Mouse (Mus musculus) neural tube, embryonic 12.5 days (tissue): ENCODE measurements at regions not wholly inside any gene's neighbourhood (a gene's known extent, or its start where the extent isn't known, plus 50 kb on each side); places are given as distances from the start of the nearest gene placed in this dataset.
A peak's percentile ranks its signal among the peaks of the same experiment; 100 is the strongest.

Experiments used
- ATAC-seq: fragments of 200-750 bp; cut with Nextera tagmentation; 2 replicates; pipeline ENCODE4 v1.8.0; 2017; ENCODE audit warnings: low read depth, mild to moderate bottlenecking, moderate TSS enrichment, moderate library complexity; ENCODE audit not compliant: low FRiP score
- H3K27ac ChIP-seq: fragments of 300-500 bp; sonication (generic); 2 replicates; pipeline ENCODE4 v1.5.1; 2016
- H3K27me3 ChIP-seq: fragments of 300-500 bp; sonication (generic); replicated peaks from 2 replicates; pipeline ENCODE4 v1.6.1; 2016; ENCODE audit warnings: mild to moderate bottlenecking
- H3K36me3 ChIP-seq: fragments of 300-500 bp; sonication (generic); 2 replicates; pipeline ENCODE4 v1.6.1; 2016; ENCODE audit warnings: mild to moderate bottlenecking
- H3K4me1 ChIP-seq: fragments of 300-500 bp; sonication (generic); 2 replicates; pipeline ENCODE4 v1.6.1; 2016
- H3K4me2 ChIP-seq: fragments of 300-500 bp; sonication (generic); replicated peaks from 2 replicates; pipeline ENCODE4 v1.6.1; 2016; ENCODE audit warnings: mild to moderate bottlenecking
- H3K4me3 ChIP-seq: fragments of 300-500 bp; sonication (generic); 2 replicates; pipeline ENCODE4 v1.5.1; 2016
- H3K9ac ChIP-seq: fragments of 300-500 bp; sonication (generic); 2 replicates; pipeline ENCODE4 v1.6.1; 2016; ENCODE audit warnings: mild to moderate bottlenecking
- H3K9me3 ChIP-seq: fragments of 300-500 bp; sonication (generic); 2 replicates; pipeline ENCODE4 v1.6.1; 2016; ENCODE audit warnings: mild to moderate bottlenecking
- WGBS: fragments of 180-500 bp; shearing (Covaris S2); methylation state at CpG from one replicate; pipeline ENCODE4 v1.1.7; 2016; 5-methylcytosine and 5-hydroxymethylcytosine counted together

GRCm38 (mm10) chr19:56046784-56047390, 240.1 kb upstream of the Habp2 start:
- H3K36me3 ChIP-seq = no peaks in the 10 kb centered on the region
- no peak overlapping the region for H3K27ac ChIP-seq
- H3K9ac ChIP-seq = no peak overlapping the region
- ATAC-seq = no peak
- H3K27me3 ChIP-seq = no peaks in the 10 kb centered on the region
- H3K4me3 ChIP-seq = no peak overlapping the region
- no peaks in the 10 kb centered on the region for H3K4me1 ChIP-seq
- WGBS = 90% methylated on average over 16 of the region's 16 CpGs
- no peak overlapping the region for H3K4me2 ChIP-seq
- H3K9me3 ChIP-seq = no peaks in the 10 kb centered on the region

DNA sequence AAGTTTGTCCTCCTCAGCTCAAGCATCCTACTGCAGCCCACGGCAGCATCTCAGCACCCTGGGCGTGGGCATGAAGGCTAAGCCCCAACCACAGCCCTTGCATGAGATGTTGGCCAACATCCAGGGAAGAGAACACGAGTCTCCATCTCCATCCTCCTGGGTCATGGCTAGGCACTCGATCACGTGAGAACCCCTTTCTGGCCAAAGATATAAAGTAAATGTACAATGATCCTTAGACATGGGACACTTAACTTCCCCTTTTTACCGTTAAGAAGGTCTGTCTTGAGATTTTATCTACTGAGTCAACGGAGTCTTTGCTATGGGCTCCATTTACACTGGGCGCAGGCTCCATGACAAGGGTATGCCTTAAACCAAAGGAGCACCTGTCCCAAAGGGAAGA, 232.8 kb upstream of the Habp2 start:
- Histone ChIP-seq H3K27me3 (no peaks in the 10 kb centered on the region), H3K4me2 (no peak overlapping the region), H3K4me1 (no peaks in the 10 kb centered on the region), H3K36me3 (no peaks in the 10 kb centered on the region), H3K27ac (no peak overlapping the region), H3K9me3 (no peaks in the 10 kb centered on the region), H3K9ac (no peak overlapping the region), H3K4me3 (no peak overlapping the region)
- no peak for ATAC-seq
- WGBS = 93% methylated on average over 8 of the region's 8 CpGs

GRCm38 (mm10) chr19:56056397-56056796, 230.5 kb upstream of the Habp2 start:
- H3K4me1 ChIP-seq = peaks cover 5% of the 10 kb centered on the region
- no peaks in the 10 kb centered on the region for H3K36me3 ChIP-seq
- no peak overlapping the region for H3K4me2 ChIP-seq
- H3K4me3 ChIP-seq = no peak overlapping the region
- WGBS = 81% methylated on average over 6 of the region's 6 CpGs
- no peak overlapping the region for H3K27ac ChIP-seq
- no peaks in the 10 kb centered on the region for H3K9me3 ChIP-seq
- 0 out of 2 replicates have a peak, but pooled peaks cover under 1% of the 10 kb centered on the region for H3K27me3 ChIP-seq
- no peak for ATAC-seq
- H3K9ac ChIP-seq = no peak overlapping the region

- H3K9ac ChIP-seq = no peak overlapping the region
- H3K36me3 ChIP-seq = no peaks in the 10 kb centered on the region
- peak overlapping the region; percentile 25; the same call in 1 of the 2 replicates for H3K4me2 ChIP-seq
- 0 out of 2 replicates have a peak, but pooled peaks cover 3% of the 10 kb centered on the region for H3K27me3 ChIP-seq
- no peaks in the 10 kb centered on the region for H3K9me3 ChIP-seq
- peak overlapping the region; percentile 54 for H3K27ac ChIP-seq
- H3K4me3 ChIP-seq = no peak overlapping the region
- 18% methylated on average over 10 of the region's 10 CpGs for WGBS
- peaks cover 30% of the 10 kb centered on the region for H3K4me1 ChIP-seq
- ATAC-seq = peak; percentile 86
Measured at GRCm38 (mm10) chr19:56061882-56062540, 224.9 kb upstream of the Habp2 start.

GRCm38 (mm10) chr19:56063099-56063498, 223.8 kb upstream of the Habp2 start:
- H3K4me1 ChIP-seq = peaks cover 30% of the 10 kb centered on the region
- 0 out of 2 replicates have a peak, but pooled peaks cover 3% of the 10 kb centered on the region for H3K27me3 ChIP-seq
- H3K27ac ChIP-seq = no peak overlapping the region; the same call in 1 of the 2 replicates
- no peak for ATAC-seq
- H3K36me3 ChIP-seq = no peaks in the 10 kb centered on the region
- H3K4me2 ChIP-seq = 0 out of 2 replicates have a peak overlapping the region, but pooled peaks have one; percentile 14
- WGBS = 41% methylated on average over 5 of the region's 5 CpGs
- H3K9ac ChIP-seq = no peak overlapping the region
- no peak overlapping the region for H3K4me3 ChIP-seq
- no peaks in the 10 kb centered on the region for H3K9me3 ChIP-seq

GRCm38 (mm10) chr19:56065730-56066129, 221.2 kb upstream of the Habp2 start:
- H3K4me1 ChIP-seq = peaks cover 36% of the 10 kb centered on the region
- 39% methylated on average over 6 of the region's 6 CpGs for WGBS
- no peak for ATAC-seq

GRCm38 (mm10) chr19:56068165-56068564, 218.8 kb upstream of the Habp2 start:
- Histone ChIP-seq H3K4me3 (no peak overlapping the region), H3K27me3 (peaks cover 3% of the 10 kb centered on the region; the same call in 1 of the 2 replicates), H3K9ac (no peak overlapping the region), H3K27ac (no peak overlapping the region), H3K36me3 (no peaks in the 10 kb centered on the region), H3K4me1 (peaks cover 17% of the 10 kb centered on the region), H3K9me3 (no peaks in the 10 kb centered on the region), H3K4me2 (no peak overlapping the region)
- ATAC-seq = no peak
- 87% methylated on average over 8 of the region's 8 CpGs for WGBS

More at GRCm38 (mm10) chr19:56065730-56066129, 221.2 kb upstream of the Habp2 start:
- Histone ChIP-seq H3K9me3 (no peaks in the 10 kb centered on the region), H3K4me2 (no peak overlapping the region), H3K4me3 (no peak overlapping the region), H3K36me3 (no peaks in the 10 kb centered on the region), H3K9ac (no peak overlapping the region), H3K27ac (no peak overlapping the region), H3K27me3 (peaks cover 3% of the 10 kb centered on the region; the same call in 1 of the 2 replicates)

DNA sequence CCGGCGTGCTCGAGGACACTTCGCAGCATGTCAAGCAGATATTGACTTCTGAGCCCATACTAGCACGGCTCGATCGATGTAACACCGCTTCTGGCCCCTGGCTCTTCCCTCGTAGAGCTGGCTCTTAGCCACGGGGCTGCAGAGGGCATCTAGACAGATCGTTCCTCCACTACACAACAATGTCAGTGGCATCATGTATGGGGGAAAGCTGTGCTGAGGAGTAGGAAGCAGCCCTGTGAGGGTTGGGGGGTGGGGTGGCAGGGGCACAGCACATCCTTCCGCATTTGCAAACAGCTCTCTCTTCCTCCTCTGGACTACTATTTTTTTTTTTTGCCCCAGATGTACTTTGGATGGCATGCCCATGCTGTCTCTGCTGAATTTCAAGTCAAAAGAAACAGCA, 218.1 kb upstream of the Habp2 start:
- Histone ChIP-seq H3K4me3 (no peak overlapping the region), H3K27me3 (peaks cover 3% of the 10 kb centered on the region; the same call in 1 of the 2 replicates), H3K9me3 (no peaks in the 10 kb centered on the region), H3K4me2 (no peak overlapping the region), H3K9ac (0 out of 2 replicates have a peak overlapping the region, but pooled peaks have one; percentile 6), H3K36me3 (no peaks in the 10 kb centered on the region), H3K27ac (no peak overlapping the region), H3K4me1 (peaks cover 11% of the 10 kb centered on the region)
- no peak for ATAC-seq
- WGBS = 65% methylated on average over 12 of the region's 12 CpGs

DNA sequence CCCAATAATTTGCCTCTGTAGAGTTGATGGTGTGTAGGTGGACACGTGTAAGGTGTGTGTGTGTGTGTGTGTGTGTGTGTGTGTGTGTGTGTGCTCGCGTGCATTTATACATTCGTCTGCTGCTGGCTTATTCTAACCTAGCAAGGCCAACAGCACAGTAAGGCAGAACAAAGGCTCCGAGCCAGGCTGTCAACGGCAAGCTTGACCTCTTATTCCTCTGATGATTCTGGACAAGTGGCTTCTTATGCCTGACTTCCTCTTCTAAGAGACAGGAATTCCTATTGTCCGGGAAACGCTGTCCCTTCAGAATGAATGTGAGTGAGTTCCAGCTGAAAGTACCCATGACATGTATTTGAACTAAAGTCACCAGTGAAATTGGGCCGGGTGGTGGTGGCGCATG, 217.7 kb upstream of the Habp2 start:
- Histone ChIP-seq H3K4me2 (no peak overlapping the region), H3K4me1 (peaks cover 10% of the 10 kb centered on the region), H3K27ac (no peak overlapping the region), H3K9ac (no peak overlapping the region), H3K27me3 (peaks cover 3% of the 10 kb centered on the region; the same call in 1 of the 2 replicates), H3K9me3 (no peaks in the 10 kb centered on the region), H3K4me3 (no peak overlapping the region), H3K36me3 (no peaks in the 10 kb centered on the region)
- WGBS = 23% methylated on average over 10 of the region's 10 CpGs
- ATAC-seq = no peak

- Histone ChIP-seq H3K36me3 (no peaks in the 10 kb centered on the region), H3K27ac (no peak overlapping the region), H3K27me3 (peaks cover 3% of the 10 kb centered on the region; the same call in 1 of the 2 replicates), H3K9ac (no peak overlapping the region), H3K4me3 (no peak overlapping the region), H3K4me2 (no peak overlapping the region), H3K4me1 (peaks cover 10% of the 10 kb centered on the region), H3K9me3 (no peaks in the 10 kb centered on the region)
- WGBS = 41% methylated on average over 4 of the region's 4 CpGs
- ATAC-seq = no peak
Measured at GRCm38 (mm10) chr19:56071340-56071739, 215.6 kb upstream of the Habp2 start.

DNA sequence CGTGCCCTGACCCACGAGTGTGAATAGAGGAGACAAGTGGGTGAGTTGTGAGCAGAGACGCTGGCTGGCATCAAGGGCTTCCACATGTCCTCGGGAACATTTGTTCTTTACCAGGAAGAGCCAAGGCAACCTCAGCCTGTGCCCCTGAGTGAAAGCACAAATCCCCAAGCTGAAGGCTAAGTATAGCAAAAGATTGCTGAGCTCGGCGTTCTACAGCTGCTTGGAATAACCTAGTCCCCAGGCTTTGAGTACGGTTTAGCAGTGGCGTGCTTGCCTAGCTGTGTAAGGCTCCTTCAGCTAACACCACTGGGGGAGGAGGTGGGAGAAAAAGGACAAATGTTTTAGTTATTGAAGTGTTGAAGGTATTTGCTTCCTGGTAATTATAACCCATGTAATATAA, 210.8 kb upstream of the Habp2 start:
- Histone ChIP-seq H3K4me1 (0 out of 2 replicates have a peak, but pooled peaks cover under 1% of the 10 kb centered on the region), H3K4me3 (no peak overlapping the region), H3K9ac (no peak overlapping the region), H3K27me3 (0 out of 2 replicates have a peak, but pooled peaks cover 3% of the 10 kb centered on the region), H3K36me3 (no peaks in the 10 kb centered on the region), H3K27ac (no peak overlapping the region), H3K4me2 (no peak overlapping the region), H3K9me3 (no peaks in the 10 kb centered on the region)
- ATAC-seq = no peak
- 81% methylated on average over 8 of the region's 8 CpGs for WGBS

DNA sequence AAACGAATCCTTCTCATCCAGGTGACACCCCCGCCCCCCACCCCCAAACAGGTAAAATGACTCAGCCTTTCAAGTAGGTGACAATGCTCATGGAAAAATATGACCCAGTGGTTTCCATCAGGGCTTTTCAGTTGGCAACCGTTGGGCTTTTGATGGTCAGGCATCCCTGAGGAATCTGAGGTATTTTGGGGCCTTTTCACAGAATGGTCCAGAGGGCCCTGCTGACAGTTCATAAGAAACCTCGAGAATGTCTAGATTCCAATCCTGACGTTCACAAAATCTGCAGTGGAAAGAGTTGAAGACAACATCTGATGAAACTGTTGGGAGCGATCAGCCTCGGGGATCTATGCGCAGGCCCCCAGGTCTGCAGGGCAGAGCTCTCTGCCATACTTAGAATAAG, 209.4 kb upstream of the Habp2 start:
- Histone ChIP-seq H3K4me3 (no peak overlapping the region), H3K4me1 (no peaks in the 10 kb centered on the region), H3K9me3 (no peaks in the 10 kb centered on the region), H3K27me3 (no peaks in the 10 kb centered on the region), H3K27ac (no peak overlapping the region), H3K9ac (no peak overlapping the region), H3K36me3 (no peaks in the 10 kb centered on the region), H3K4me2 (no peak overlapping the region)
- no peak for ATAC-seq
- 85% methylated on average over 8 of the region's 8 CpGs for WGBS
